Mouse (Mus musculus): Measurements from ENCODE around the gene Ttc21a. TPM values are rescaled to one million over a fixed set of nuclear protein-coding genes. Genes with fewer than 3 reads are reported as not detected.

Gene Ttc21a
- total and polyA plus RNA-seq, 3 experiments = 0.21 to 0.47 TPM; not detected in 1

- dilution Hi-C loops (cut with MboI; ENCODE audit: extremely low pct_ligation_motif_present, extremely low pct_unique_long_range_greater_than_20kb, low sequenced_read_pairs) (no loop called here), in situ Hi-C loops (cut with MboI; ENCODE audit: low pct_ligation_motif_present, low pct_unique_long_range_greater_than_20kb, low sequenced_read_pairs) (no loop called here)
- TF ChIP-seq KAT2A (IDR thresholded peaks at IDR 0.05; ENCODE audit: insufficient replicate concordance, low read length) = no peak
- peaks cover 10 to 43% of the 10 kb centered on the region in 2 experiments for H3K4me1 ChIP-seq (ENCODE audit: control insufficient read depth in 1 of 2, insufficient read depth in 2 of 2)
- H3K9me3 ChIP-seq (replicated peaks; ENCODE audit: low read length) = peaks cover 4% of the 10 kb centered on the region
- DNase-seq (ENCODE audit: extremely low read depth) = no peak
- H3K27me3 ChIP-seq (replicated peaks) = no peaks in the 10 kb centered on the region
- no peak overlapping the region for H3K27ac ChIP-seq (ENCODE audit: insufficient read depth, low read depth)
- no peaks in the 10 kb centered on the region for H3K79me2 ChIP-seq (replicated peaks; ENCODE audit: control insufficient read depth, extremely low read depth, insufficient read depth, poor library complexity, severe bottlenecking)
- H3K4me3 ChIP-seq (replicated peaks in 1 of 3; ENCODE audit: low read depth in 2 of 3, low read length in 2 of 3, poor library complexity in 1 of 3) = no peak overlapping the region
- H3K9ac ChIP-seq (ENCODE audit: insufficient read depth, low read depth) = no peak overlapping the region
- H3K4me2 ChIP-seq (ENCODE audit: insufficient read depth, low read depth, poor library complexity, severe bottlenecking) = no peak overlapping the region
- H3K36me3 ChIP-seq (replicated peaks in 1 of 2; ENCODE audit: control insufficient read depth in 1 of 2, insufficient read depth in 1 of 2, low read length in 1 of 2) = peaks cover 40 to 62% of the 10 kb centered on the region in 2 experiments
These were observed 3.7 kb upstream of the Ttc21a start for GRCm38 (mm10) chr9:119933675-119934074.

- peaks cover 10 to 42% of the 10 kb centered on the region in 2 experiments for H3K4me1 ChIP-seq (ENCODE audit: control insufficient read depth in 1 of 2, insufficient read depth in 2 of 2)
- no peak overlapping the region for H3K4me3 ChIP-seq (replicated peaks in 1 of 3; ENCODE audit: low read depth in 2 of 3, low read length in 2 of 3, poor library complexity in 1 of 3)
- H3K79me2 ChIP-seq (replicated peaks; ENCODE audit: control insufficient read depth, extremely low read depth, insufficient read depth, poor library complexity, severe bottlenecking) = no peaks in the 10 kb centered on the region
- peaks cover 0 to 14% of the 10 kb centered on the region in 2 experiments for H3K36me3 ChIP-seq (replicated peaks in 1 of 2; ENCODE audit: control insufficient read depth in 1 of 2, insufficient read depth in 1 of 2, low read length in 1 of 2)
- H3K9ac ChIP-seq (ENCODE audit: insufficient read depth, low read depth) = no peak overlapping the region
- in situ Hi-C loops (cut with MboI; ENCODE audit: low pct_ligation_motif_present, low pct_unique_long_range_greater_than_20kb, low sequenced_read_pairs) (no loop called here), dilution Hi-C loops (cut with MboI; ENCODE audit: extremely low pct_ligation_motif_present, extremely low pct_unique_long_range_greater_than_20kb, low sequenced_read_pairs) (no loop called here)
- H3K27ac ChIP-seq (ENCODE audit: insufficient read depth, low read depth) = no peak overlapping the region
- H3K4me2 ChIP-seq (ENCODE audit: insufficient read depth, low read depth, poor library complexity, severe bottlenecking) = no peak overlapping the region
- no peak for TF ChIP-seq GABPA (IDR thresholded peaks at IDR 0.05; ENCODE audit: insufficient replicate concordance, low read depth, low read length)
- TF ChIP-seq POLR2A (IDR thresholded peaks at IDR 0.05; ENCODE audit: low read depth, low read length) = no peak
- no peak for TF ChIP-seq RAD21 (IDR thresholded peaks at IDR 0.05; ENCODE audit: low read depth, low read length)
- TF ChIP-seq MXI1 (IDR thresholded peaks at IDR 0.05; ENCODE audit: low read depth, low read length) = no peak
- TF ChIP-seq HCFC1 (IDR thresholded peaks at IDR 0.05; ENCODE audit: low read depth, low read length) = no peak
- TF ChIP-seq ZNF384 (IDR thresholded peaks at IDR 0.05; ENCODE audit: low read depth, low read length) = no peak
- TF ChIP-seq ZMIZ1 (IDR thresholded peaks at IDR 0.05; ENCODE audit: low read depth, low read length) = no peak
- no peak for TF ChIP-seq USF1 (IDR thresholded peaks at IDR 0.05; ENCODE audit: low read depth, low read length)
- H3K9me3 ChIP-seq (replicated peaks; ENCODE audit: low read length) = no peaks in the 10 kb centered on the region
- H3K27me3 ChIP-seq (replicated peaks) = no peaks in the 10 kb centered on the region
- no peak for DNase-seq (ENCODE audit: extremely low read depth)
These were observed 1.1 kb downstream of the Ttc21a start for GRCm38 (mm10) chr9:119938496-119938895.

DNA sequence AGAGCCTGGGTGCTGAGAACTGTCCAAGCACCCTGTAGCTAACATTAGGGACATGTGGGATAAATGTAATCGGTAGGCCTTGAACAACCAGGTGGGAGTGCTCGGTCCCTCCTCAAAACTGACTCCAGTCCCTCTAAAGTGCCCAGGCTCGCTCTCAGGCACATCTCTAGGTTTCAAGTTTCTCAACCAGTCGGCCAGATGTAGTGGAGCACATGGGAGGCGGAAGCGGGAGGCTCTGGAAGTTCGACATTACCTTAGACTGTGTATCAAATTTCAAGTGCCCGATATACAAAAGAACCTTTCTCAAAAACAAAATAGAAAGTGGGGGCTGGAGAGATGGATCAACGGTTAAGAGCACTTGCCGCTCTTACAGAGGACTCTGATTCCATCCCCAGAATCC lies 2.2 kb downstream of the Ttc21a start:
- in situ Hi-C loops (cut with MboI; ENCODE audit: low pct_ligation_motif_present, low pct_unique_long_range_greater_than_20kb, low sequenced_read_pairs) = no loop called here
- Histone ChIP-seq H3K9ac (ENCODE audit: insufficient read depth, low read depth) (no peak overlapping the region), H3K79me2 (replicated peaks; ENCODE audit: control insufficient read depth, extremely low read depth, insufficient read depth, poor library complexity, severe bottlenecking) (no peaks in the 10 kb centered on the region), H3K4me2 (ENCODE audit: insufficient read depth, low read depth, poor library complexity, severe bottlenecking) (no peak overlapping the region), H3K27me3 (replicated peaks) (no peaks in the 10 kb centered on the region), H3K4me3 (replicated peaks in 1 of 3; ENCODE audit: low read depth in 2 of 3, low read length in 2 of 3, poor library complexity in 1 of 3) (no peak overlapping the region), H3K4me1 (ENCODE audit: control insufficient read depth in 1 of 2, insufficient read depth in 2 of 2) (peaks cover 10 to 47% of the 10 kb centered on the region in 2 experiments), H3K27ac (ENCODE audit: insufficient read depth, low read depth) (no peak overlapping the region), H3K9me3 (replicated peaks; ENCODE audit: low read length) (no peaks in the 10 kb centered on the region), H3K36me3 (replicated peaks in 1 of 2; ENCODE audit: control insufficient read depth in 1 of 2, insufficient read depth in 1 of 2, low read length in 1 of 2) (peaks cover 0 to 6% of the 10 kb centered on the region in 2 experiments)
- no peak for DNase-seq (ENCODE audit: extremely low read depth)
- dilution Hi-C loops (cut with MboI; ENCODE audit: extremely low pct_ligation_motif_present, extremely low pct_unique_long_range_greater_than_20kb, low sequenced_read_pairs) = no loop called here
- no peak for TF ChIP-seq ELF1 (IDR thresholded peaks at IDR 0.05; ENCODE audit: low read depth, low read length)
- no peak for TF ChIP-seq PAX5 (IDR thresholded peaks at IDR 0.05; ENCODE audit: low read length)
- TF ChIP-seq HCFC1 (IDR thresholded peaks at IDR 0.05; ENCODE audit: low read depth, low read length) = no peak
- TF ChIP-seq JUND (conservative IDR thresholded peaks at IDR 0.05; ENCODE audit: low read depth, low read length) = no peak
- no peak for TF ChIP-seq USF2 (conservative IDR thresholded peaks at IDR 0.05; ENCODE audit: low read depth, low read length)
- no peak for TF ChIP-seq RCOR1 (conservative IDR thresholded peaks at IDR 0.05; ENCODE audit: low read depth, low read length)
- no peak for TF ChIP-seq MXI1 (IDR thresholded peaks at IDR 0.05; ENCODE audit: low read depth, low read length)
- no peak for TF ChIP-seq RAD21 (IDR thresholded peaks at IDR 0.05; ENCODE audit: low read depth, low read length)
- no peak for TF ChIP-seq ZMIZ1 (IDR thresholded peaks at IDR 0.05; ENCODE audit: low read depth, low read length)
- TF ChIP-seq EP300 (IDR thresholded peaks at IDR 0.05; ENCODE audit: low read length) = no peak
- no peak for TF ChIP-seq UBTF (IDR thresholded peaks at IDR 0.05; ENCODE audit: low read depth, low read length)
- no peak for TF ChIP-seq POLR2AphosphoS2 (IDR thresholded peaks at IDR 0.05; ENCODE audit: low read depth, low read length)
- no peak for TF ChIP-seq TCF12 (IDR thresholded peaks at IDR 0.05; ENCODE audit: low read depth, low read length)
- TF ChIP-seq SMC3 (IDR thresholded peaks at IDR 0.05; ENCODE audit: low read depth, low read length) = no peak
- no peak for TF ChIP-seq POLR2A (IDR thresholded peaks at IDR 0.05; ENCODE audit: low read depth, low read length)
- TF ChIP-seq TBP (conservative IDR thresholded peaks at IDR 0.05; ENCODE audit: low read depth, low read length) = no peak
- no peak for TF ChIP-seq CHD1 (IDR thresholded peaks at IDR 0.05; ENCODE audit: low read depth, low read length)
